Mouse (Mus musculus) kidney, embryonic 16.5 days (tissue): Measurements from ENCODE around the gene Sltm. TPM values are rescaled to one million over a fixed set of nuclear protein-coding genes. Genes with fewer than 3 reads are reported as not detected.
"Not testable (repeated sequence)": the region's sequence is repeated elsewhere in the genome, so short reads cannot be mapped to it uniquely, and the experiment has no call there.

Source experiments
- ATAC-seq: fragments of 200-750 bp; cut with Nextera tagmentation; 2 replicates; pipeline ENCODE4 v1.8.0; 2017; ENCODE audit warnings: moderate TSS enrichment; ENCODE audit not compliant: low FRiP score, low TSS enrichment
- H3K27ac ChIP-seq: fragments of 300-500 bp; sonication (generic); 2 replicates; pipeline ENCODE4 v1.5.1; 2014; ENCODE audit warnings: low read length
- H3K27me3 ChIP-seq: fragments of 300-500 bp; sonication (generic); 2 replicates; pipeline ENCODE4 v1.6.1; 2014; ENCODE audit warnings: low read length, control low read depth, mixed read lengths; ENCODE audit not compliant: insufficient read depth
- H3K36me3 ChIP-seq: fragments of 300-500 bp; sonication (generic); 2 replicates; pipeline ENCODE4 v1.6.1; 2014; ENCODE audit warnings: low read length, control low read depth, mixed read lengths; ENCODE audit not compliant: insufficient read depth
- H3K4me1 ChIP-seq: fragments of 300-500 bp; sonication (generic); 2 replicates; pipeline ENCODE4 v1.6.1; 2014; ENCODE audit warnings: low read length, control low read depth, mixed read lengths; ENCODE audit not compliant: insufficient read depth
- H3K4me2 ChIP-seq: fragments of 300-500 bp; sonication (generic); replicated peaks from 2 replicates; pipeline ENCODE4 v1.6.1; 2014; ENCODE audit warnings: low read depth, low read length
- H3K4me3 ChIP-seq: fragments of 300-500 bp; sonication (generic); 2 replicates; pipeline ENCODE4 v1.5.1; 2014; ENCODE audit warnings: mild to moderate bottlenecking, low read length
- H3K9ac ChIP-seq: fragments of 300-500 bp; sonication (generic); replicated peaks from 2 replicates; pipeline ENCODE4 v1.6.1; 2014; ENCODE audit warnings: low read length
- H3K9me3 ChIP-seq: fragments of 300-500 bp; sonication (generic); 2 replicates; pipeline ENCODE4 v1.6.1; 2016; ENCODE audit warnings: low read length, control low read depth
- WGBS: fragments of 180-500 bp; shearing (Covaris S2); extraction: QIAGEN DNeasy Blood & Tissue Kit; methylation state at CpG from one replicate; pipeline ENCODE4 v1.1.7; 2014; 5-methylcytosine and 5-hydroxymethylcytosine counted together
- polyA plus RNA-seq: library from polyadenylated mRNA; unstranded; fragments of >200 nt; fragmentation: Nextera tagmentation; extraction: Ambion mirVana; gene quantifications from 2 replicates; pipeline ENCODE4 v1.2.1, GENCODE M21; 2015

Sltm gene
- polyA plus RNA-seq, 1 experiment from 2014 or later, result 49.2 TPM

GRCm38 (mm10) chr9:70546576-70546975 is 4.0 kb downstream of the Sltm start:
- not testable (repeated sequence) for H3K4me2 ChIP-seq, H3K4me3 ChIP-seq, H3K27ac ChIP-seq, H3K36me3 ChIP-seq, H3K27me3 ChIP-seq, H3K9ac ChIP-seq, H3K9me3 ChIP-seq, ATAC-seq
- peaks cover 16% of the 10 kb centered on the region for H3K4me1 ChIP-seq
- 92% methylated on average over 2 of the region's 3 CpGs for WGBS

DNA sequence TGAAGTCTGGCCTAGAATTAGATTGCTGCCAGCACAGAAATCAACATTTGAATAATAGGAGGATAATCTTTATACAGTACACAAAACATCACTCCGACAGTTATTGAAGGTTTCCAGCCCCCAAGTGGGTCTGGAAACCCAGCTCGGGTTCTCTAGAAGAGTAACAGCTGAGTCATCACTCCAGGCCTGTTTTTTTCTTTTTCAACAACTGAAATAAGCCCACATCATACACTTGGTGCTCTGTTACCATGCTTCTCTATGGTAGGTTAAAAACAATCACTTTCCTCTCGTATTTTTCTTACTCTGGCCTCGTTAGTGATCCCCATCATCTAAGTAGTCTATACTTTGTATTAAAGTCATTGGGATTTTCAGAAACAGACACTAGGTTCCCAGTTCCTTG is 5.8 kb downstream of the Sltm start:
- Histone ChIP-seq H3K4me1 (peaks cover 11% of the 10 kb centered on the region), H3K9me3 (peaks cover 10% of the 10 kb centered on the region), H3K4me3 (no peak overlapping the region), H3K36me3 (peaks cover 15% of the 10 kb centered on the region), H3K27me3 (no peaks in the 10 kb centered on the region), H3K9ac (no peak overlapping the region), H3K27ac (no peak overlapping the region), H3K4me2 (no peak overlapping the region)
- 84% methylated on average over 4 of the region's 4 CpGs for WGBS
- ATAC-seq, result no peak

DNA sequence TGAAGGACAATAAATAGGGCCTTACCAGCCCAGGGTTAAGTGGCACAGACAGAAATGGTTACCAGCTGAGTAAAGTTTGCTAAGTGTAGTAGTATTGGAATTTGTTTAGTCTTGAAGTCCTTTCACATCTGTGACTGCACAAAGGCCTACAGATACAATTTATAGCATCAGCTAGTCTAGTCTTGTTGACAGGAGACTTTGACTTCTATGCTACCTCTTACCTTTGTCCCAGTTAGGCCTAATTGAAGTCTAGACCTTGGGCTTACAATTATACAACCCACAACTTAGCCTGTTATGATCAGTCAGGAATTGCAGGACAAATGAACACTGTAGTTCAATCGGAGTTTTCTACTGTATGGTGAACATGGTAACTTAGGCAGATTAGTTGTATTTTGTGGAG is 9.0 kb downstream of the Sltm start:
- 95% methylated on average over 1 of the region's 1 CpGs for WGBS
- H3K36me3 ChIP-seq, result peaks cover 19% of the 10 kb centered on the region
- no peak for ATAC-seq

DNA sequence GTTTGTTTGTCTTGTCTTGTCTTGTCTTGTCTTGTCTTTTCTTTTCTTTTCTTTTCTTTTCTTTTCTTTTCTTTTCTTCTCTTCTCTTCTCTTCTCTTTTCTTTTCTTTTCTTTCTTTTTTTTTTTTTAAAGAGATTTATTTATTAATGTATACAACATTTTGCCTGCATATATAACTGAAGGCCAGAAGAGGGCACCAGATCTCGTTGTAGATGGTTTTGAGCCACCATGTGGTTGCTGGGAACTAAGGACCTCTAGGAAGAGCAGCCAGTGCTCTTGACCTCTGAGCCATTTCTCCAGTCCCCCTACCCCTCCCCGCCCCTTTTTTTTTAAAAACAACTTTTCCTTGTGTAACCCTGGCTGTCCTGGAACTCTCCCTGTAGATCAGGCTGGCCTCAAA is 9.7 kb downstream of the Sltm start:
- ATAC-seq, H3K27ac ChIP-seq, H3K27me3 ChIP-seq, H3K9ac ChIP-seq, H3K9me3 ChIP-seq, H3K4me3 ChIP-seq, H3K4me2 ChIP-seq, H3K4me1 ChIP-seq: not testable (repeated sequence)
- H3K36me3 ChIP-seq, result peaks cover 19% of the 10 kb centered on the region
- 98% methylated on average over 2 of the region's 2 CpGs for WGBS

More for the DNA sequence above, 9.0 kb downstream of the Sltm start:
- no peak overlapping the region for H3K27ac ChIP-seq
- H3K9ac ChIP-seq, result no peak overlapping the region
- no peaks in the 10 kb centered on the region for H3K4me1 ChIP-seq
- H3K27me3 ChIP-seq, result no peaks in the 10 kb centered on the region
- H3K4me2 ChIP-seq, result no peak overlapping the region
- peaks cover 10% of the 10 kb centered on the region for H3K9me3 ChIP-seq
- no peak overlapping the region for H3K4me3 ChIP-seq

GRCm38 (mm10) chr9:70555431-70555830 is 12.9 kb downstream of the Sltm start:
- H3K4me2 ChIP-seq, result no peak overlapping the region
- no peak for ATAC-seq
- no peaks in the 10 kb centered on the region for H3K4me1 ChIP-seq
- peaks cover 10% of the 10 kb centered on the region for H3K9me3 ChIP-seq
- H3K27ac ChIP-seq, result no peak overlapping the region
- no peaks in the 10 kb centered on the region for H3K27me3 ChIP-seq
- no peak overlapping the region for H3K9ac ChIP-seq
- peaks cover 21% of the 10 kb centered on the region for H3K36me3 ChIP-seq
- no peak overlapping the region for H3K4me3 ChIP-seq

DNA sequence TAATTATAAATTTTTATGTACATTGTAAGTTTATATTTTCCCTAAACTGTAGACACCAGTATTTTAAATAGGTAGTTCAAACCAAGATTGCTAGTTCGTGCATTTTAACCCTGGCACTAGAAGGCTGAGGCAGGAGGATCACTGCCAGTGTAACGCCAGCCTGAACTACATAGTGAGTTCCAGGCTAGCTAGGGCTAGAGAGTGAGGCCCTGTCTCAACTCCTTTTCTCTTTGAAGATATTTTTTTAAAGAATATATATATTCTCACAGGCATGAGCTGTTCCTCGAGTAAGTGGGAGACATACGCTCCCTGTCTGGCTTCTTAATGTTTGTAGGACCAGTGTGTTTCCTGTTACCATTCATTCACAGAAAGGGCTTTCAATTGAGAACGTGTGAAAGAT is 14.2 kb downstream of the Sltm start:
- H3K27me3 ChIP-seq, result no peaks in the 10 kb centered on the region
- H3K9me3 ChIP-seq, result peaks cover 10% of the 10 kb centered on the region
- no peak overlapping the region for H3K4me3 ChIP-seq
- no peak for ATAC-seq
- no peak overlapping the region for H3K4me2 ChIP-seq
- no peaks in the 10 kb centered on the region for H3K4me1 ChIP-seq
- H3K9ac ChIP-seq, result no peak overlapping the region
- no peak overlapping the region for H3K27ac ChIP-seq
- WGBS, result 89% methylated on average over 5 of the region's 5 CpGs
- peaks cover 20% of the 10 kb centered on the region for H3K36me3 ChIP-seq

- no peak overlapping the region for H3K4me3 ChIP-seq
- no peak for ATAC-seq
- no peaks in the 10 kb centered on the region for H3K4me1 ChIP-seq
- 91% methylated on average over 3 of the region's 3 CpGs for WGBS
- no peak overlapping the region for H3K27ac ChIP-seq
- no peaks in the 10 kb centered on the region for H3K27me3 ChIP-seq
- H3K4me2 ChIP-seq, result no peak overlapping the region
- no peaks in the 10 kb centered on the region for H3K9me3 ChIP-seq
- no peak overlapping the region for H3K9ac ChIP-seq
- H3K36me3 ChIP-seq, result peaks cover 13% of the 10 kb centered on the region
Observed at GRCm38 (mm10) chr9:70562825-70563224, 20.3 kb downstream of the Sltm start.

DNA sequence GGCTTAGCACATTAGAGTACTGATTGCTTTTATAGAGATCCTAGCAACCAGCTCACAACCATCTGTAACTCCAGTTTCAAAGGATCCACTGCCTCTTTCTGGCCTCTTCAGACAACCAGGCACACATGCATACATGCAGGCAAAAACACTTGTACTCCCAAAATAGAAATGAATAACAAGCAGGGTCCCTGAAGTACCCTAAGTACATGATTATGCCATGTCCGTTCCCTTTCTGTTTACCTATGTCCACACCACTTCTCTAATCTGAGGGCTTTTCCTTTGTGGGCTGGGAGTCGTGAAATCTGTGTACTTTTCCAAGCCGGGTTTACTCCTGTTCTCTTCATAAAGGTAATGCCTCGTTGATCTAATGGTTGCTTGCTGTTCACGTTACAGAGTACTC is 25.1 kb downstream of the Sltm start:
- no peak overlapping the region for H3K27ac ChIP-seq
- H3K36me3 ChIP-seq, result peaks cover 8% of the 10 kb centered on the region
- no peak overlapping the region for H3K4me3 ChIP-seq
- no peak for ATAC-seq
- WGBS, result 85% methylated on average over 5 of the region's 5 CpGs
- no peaks in the 10 kb centered on the region for H3K4me1 ChIP-seq
- H3K27me3 ChIP-seq, result no peaks in the 10 kb centered on the region
- no peak overlapping the region for H3K9ac ChIP-seq
- H3K9me3 ChIP-seq, result no peaks in the 10 kb centered on the region
- no peak overlapping the region for H3K4me2 ChIP-seq

- ATAC-seq, result no peak
- no peak overlapping the region for H3K4me2 ChIP-seq
- WGBS, result 92% methylated on average over 8 of the region's 8 CpGs
- no peak overlapping the region for H3K4me3 ChIP-seq
- H3K9me3 ChIP-seq, result no peaks in the 10 kb centered on the region
- no peak overlapping the region for H3K27ac ChIP-seq
- H3K4me1 ChIP-seq, result no peaks in the 10 kb centered on the region
- peaks cover 23% of the 10 kb centered on the region for H3K36me3 ChIP-seq
- no peaks in the 10 kb centered on the region for H3K27me3 ChIP-seq
- H3K9ac ChIP-seq, result no peak overlapping the region
Observed at GRCm38 (mm10) chr9:70570351-70570750, 27.8 kb downstream of the Sltm start.

- Histone ChIP-seq H3K9me3 (no peaks in the 10 kb centered on the region), H3K27ac (no peak overlapping the region), H3K9ac (no peak overlapping the region), H3K36me3 (peaks cover 48% of the 10 kb centered on the region), H3K4me2 (no peak overlapping the region), H3K27me3 (no peaks in the 10 kb centered on the region), H3K4me3 (no peak overlapping the region), H3K4me1 (no peaks in the 10 kb centered on the region)
- no peak for ATAC-seq
- 89% methylated on average over 2 of the region's 2 CpGs for WGBS
Observed at GRCm38 (mm10) chr9:70578123-70578522, 35.6 kb downstream of the Sltm start.

DNA sequence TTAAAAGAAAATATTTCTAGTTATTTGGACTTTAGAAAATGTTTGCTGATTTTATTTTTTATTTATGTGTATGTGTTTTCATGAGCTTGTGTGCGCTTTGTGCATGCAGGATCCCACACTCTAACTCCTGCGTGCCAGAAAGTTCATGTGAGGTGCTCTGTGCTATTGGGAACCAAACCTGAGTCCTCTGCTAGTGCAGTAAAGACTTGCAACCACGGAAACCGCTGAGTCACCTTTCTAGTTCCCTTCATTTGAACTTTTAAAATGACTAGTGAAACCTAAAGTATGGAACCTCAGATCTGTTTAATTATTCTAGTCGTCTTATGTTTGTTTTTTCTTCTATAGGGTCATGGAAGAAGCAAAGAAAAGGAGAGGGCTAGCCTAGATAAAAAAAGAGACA is 38.4 kb downstream of the Sltm start:
- H3K4me1 ChIP-seq, result no peaks in the 10 kb centered on the region
- H3K27me3 ChIP-seq, result no peaks in the 10 kb centered on the region
- H3K36me3 ChIP-seq, result peaks cover 54% of the 10 kb centered on the region
- no peak for ATAC-seq
- H3K9ac ChIP-seq, result no peak overlapping the region
- no peak overlapping the region for H3K4me3 ChIP-seq
- no peaks in the 10 kb centered on the region for H3K9me3 ChIP-seq
- 86% methylated on average over 5 of the region's 5 CpGs for WGBS
- H3K27ac ChIP-seq, result no peak overlapping the region
- H3K4me2 ChIP-seq, result no peak overlapping the region
